ENCODE assay signal across 19 mouse cellular contexts in the genomic region with DNA sequence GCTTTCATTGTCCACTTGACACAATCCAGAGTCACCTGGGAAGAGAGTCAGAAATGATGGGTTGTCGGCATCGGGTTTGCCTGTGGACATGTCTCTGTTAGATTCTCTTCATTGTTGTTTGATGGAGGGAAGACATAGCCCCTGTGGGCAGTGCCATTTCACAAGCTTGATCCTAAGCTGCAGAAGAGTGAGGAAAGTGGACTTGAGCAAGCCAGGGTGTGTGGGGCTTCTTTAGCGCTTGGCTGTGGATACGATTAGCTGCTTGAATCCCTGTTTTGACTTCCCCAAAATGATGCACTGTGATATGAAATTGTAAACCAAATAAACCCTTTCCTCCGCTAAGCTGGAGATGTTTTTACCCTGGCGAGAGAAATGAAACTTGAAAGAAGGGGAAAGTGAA. TPM values are rescaled to one million over a fixed set of nuclear protein-coding genes. Genes with fewer than 3 reads are reported as not detected.
DNase-seq lines count a peak whose midpoint lies in the region; ATAC-seq lines count a peak whose summit lies in the region.
"Had no signal": no experiment of that assay in that cellular context is flagged by ENCODE, and none has a peak within 500 bp of the region (broad histone marks: within the 10 kb centered on the region; RNA-seq: fewer than 3 reads in every experiment).

No protein-coding gene starts in this region.

- H3K4me2 ChIP-seq in liver, embryonic 11.5 days, result peak overlapping the region; percentile 73
- H3K4me2 ChIP-seq: forebrain, embryonic 12.5 days; heart, embryonic 15.5 days; limb, embryonic 13.5 days had no signal

- H3K36me3 ChIP-seq in liver, embryonic 11.5 days (ENCODE audit: control insufficient read depth, insufficient read depth, low read length), result no peaks in the 10 kb centered on the region
- no peaks in the 10 kb centered on the region for H3K36me3 ChIP-seq in macrophage (ENCODE audit: inconsistent target)
- H3K36me3 ChIP-seq: forebrain, embryonic 12.5 days; G1E; heart, embryonic 15.5 days; limb, embryonic 13.5 days had no signal

- peaks cover 21% of the 10 kb centered on the region for H3K4me1 ChIP-seq in liver, embryonic 11.5 days (replicated peaks; ENCODE audit: control insufficient read depth, insufficient read depth, low read length)

- no peaks in the 10 kb centered on the region for H3K9me3 ChIP-seq in liver, embryonic 11.5 days (ENCODE audit: control insufficient read depth, low read length)
- H3K9me3 ChIP-seq: forebrain, embryonic 12.5 days; heart, embryonic 15.5 days; limb, embryonic 13.5 days had no signal

- H3K27me3 ChIP-seq in liver, embryonic 11.5 days (replicated peaks; ENCODE audit: control insufficient read depth, insufficient read depth, low read length), result peaks cover 4% of the 10 kb centered on the region

- 69% methylated on average over 6 of the region's 6 CpGs for WGBS in liver, embryonic 11.5 days
- 27% methylated on average over 5 of the region's 6 CpGs for WGBS in macrophage (ENCODE audit: missing documents)

- 0 out of 2 replicates have a peak overlapping the region, but pooled peaks have one; percentile 78 for H3K4me3 ChIP-seq in liver, embryonic 11.5 days (ENCODE audit: low read depth, low read length)
- peak overlapping the region; percentile 77 for H3K4me3 ChIP-seq in macrophage (ENCODE audit: inconsistent target)
- H3K4me3 ChIP-seq: forebrain, embryonic 12.5 days; heart, embryonic 15.5 days; limb, embryonic 13.5 days had no signal

- DNase-seq in 416B (ENCODE audit: low read depth) (peak; percentile 46), A20 (ENCODE audit: low read depth, low spot score) (peak; percentile 73)
- no peak for DNase-seq in liver, embryonic 11.5 days (ENCODE audit: low spot score)
- no peak for DNase-seq in cerebellum, adult 8-10 months
- no peak for DNase-seq in right cerebral cortex, adult 18-20 months
- DNase-seq in thymus, postnatal 10 days (ENCODE audit: low spot score in 2 of 2), result no peak
- DNase-seq: adrenal gland, postnatal 10 days; cerebellum, adult 9-10 months; gastrocnemius, postnatal 10 days; thymus, adult 18-20 months had no signal

- H3K27ac ChIP-seq in liver, embryonic 11.5 days (ENCODE audit: low read depth, low read length), result no peak overlapping the region
- H3K27ac ChIP-seq in macrophage, result peak overlapping the region; percentile 91
- H3K27ac ChIP-seq: forebrain, embryonic 12.5 days; heart, embryonic 15.5 days; limb, embryonic 13.5 days had no signal

- H3K79me2 ChIP-seq in macrophage (ENCODE audit: inconsistent target), result peaks cover 83% of the 10 kb centered on the region

- H3K9ac ChIP-seq in liver, embryonic 11.5 days (ENCODE audit: low read depth, low read length), result peak overlapping the region; percentile 11; the same call in 1 of the 2 replicates
- H3K9ac ChIP-seq: forebrain, embryonic 12.5 days; heart, embryonic 15.5 days; limb, embryonic 13.5 days had no signal

- ATAC-seq in liver, embryonic 11.5 days (replicated peaks; ENCODE audit: low FRiP score), result no peak
- ATAC-seq: activated CD4-positive, CD25-positive, alpha-beta regulatory T cell, adult 4 months; CD4-positive, CD25-positive, alpha-beta regulatory T cell, adult 4 months; hindbrain, embryonic 16.5 days; intestine, embryonic 16.5 days had no signal

RNA-seq across cellular contexts. Expression of gene Dock8, which starts 2.7 kb away (rescaled TPM):
- polyA plus RNA-seq in liver, embryonic 11.5 days (2014; fragmentation: Nextera tagmentation; extraction: Ambion mirVana), result 17.2 and 17.6 TPM in 2 replicates
- total RNA-seq in macrophage (2018; cell fraction: chromatin; rRNA removed), result 100 to 1,000 TPM in 21 of 26 experiments, 10 to 100 TPM in 5; 26.4 to 284 (median 186) TPM
- total RNA-seq in macrophage (2018; cell fraction: cytosol; rRNA removed), result 100 to 1,000 TPM in 1 of 26 experiments, 10 to 100 TPM in 25; 43.4 to 106 (median 61.6) TPM
- 100 to 1,000 TPM in 19 of 26 experiments, 10 to 100 TPM in 7; 29.5 to 215 (median 138) TPM for total RNA-seq in macrophage (2018; cell fraction: nucleus; rRNA removed)
- 41.2 to 71.9 TPM (median 45.5 TPM) in 3 replicates for polyA plus RNA-seq in macrophage (2018)

RNA-seq across cellular contexts. Expression of gene Cbwd1, which starts 40.6 kb away (rescaled TPM):
- 23.0 and 23.3 TPM in 2 replicates for polyA plus RNA-seq in liver, embryonic 11.5 days (2014; fragmentation: Nextera tagmentation; extraction: Ambion mirVana)
- total RNA-seq in macrophage (2018; cell fraction: chromatin; rRNA removed), result 10 to 100 TPM in 23 of 26 experiments, 1 to 10 TPM in 3; 6.4 to 31.6 (median 21.5) TPM
- 10 to 100 TPM in 4 of 26 experiments, 1 to 10 TPM in 22; 5.7 to 12.2 (median 8.3) TPM for total RNA-seq in macrophage (2018; cell fraction: cytosol; rRNA removed)
- total RNA-seq in macrophage (2018; cell fraction: nucleus; rRNA removed), result 10 to 100 TPM in 12 of 26 experiments, 1 to 10 TPM in 14; 2.2 to 19.5 (median 9.8) TPM
- 8.8 to 12.9 TPM (median 11.9 TPM) in 3 replicates for polyA plus RNA-seq in macrophage (2018)

Comparison
In these comparisons a context has a peak if more than half of its experiments do, and no peak if none do; other contexts are left out.
1. DNase-seq: peak in 416B (single experiment) and A20 (single experiment); none in liver, embryonic 11.5 days (single experiment), cerebellum, adult 8-10 months (single experiment), right cerebral cortex, adult 18-20 months (single experiment) and thymus, postnatal 10 days (0 of 2).